Mouse (Mus musculus) midbrain, postnatal 0 days (tissue): ENCODE measurements around the gene Mcur1. TPM values are rescaled to one million over a fixed set of nuclear protein-coding genes. Genes with fewer than 3 reads are reported as not detected.

Experiments used
- ATAC-seq: fragments of 200-750 bp; cut with Nextera tagmentation; 2 replicates; pipeline ENCODE4 v1.8.0; 2017; ENCODE audit warnings: moderate number of reproducible peaks, mild to moderate bottlenecking, moderate TSS enrichment, moderate library complexity; ENCODE audit not compliant: low FRiP score
- DNase-seq: peaks from one replicate; pipeline ENCODE4 v3.0.0-alpha.2; 2015; ENCODE audit warnings: low spot score
- H3K27ac ChIP-seq: fragments of 300-500 bp; sonication (generic); 2 replicates; pipeline ENCODE4 v1.5.1; 2014; ENCODE audit warnings: low read depth, mild to moderate bottlenecking, low read length, mixed read lengths
- H3K27me3 ChIP-seq: fragments of 300-500 bp; sonication (generic); 2 replicates; pipeline ENCODE4 v1.6.1; 2014; ENCODE audit warnings: low read length, control low read depth, mixed read lengths; ENCODE audit not compliant: insufficient read depth
- H3K36me3 ChIP-seq: fragments of 300-500 bp; sonication (generic); 2 replicates; pipeline ENCODE4 v1.6.1; 2014; ENCODE audit warnings: low read length, control low read depth, mixed read lengths; ENCODE audit not compliant: insufficient read depth
- H3K4me1 ChIP-seq: fragments of 300-500 bp; sonication (generic); 2 replicates; pipeline ENCODE4 v1.6.1; 2014; ENCODE audit warnings: mild to moderate bottlenecking, control low read depth, antibody characterized with exemption, low read length, mixed read lengths; ENCODE audit not compliant: insufficient read depth
- H3K4me2 ChIP-seq: fragments of 300-500 bp; sonication (generic); 2 replicates; pipeline ENCODE4 v1.6.1; 2014; ENCODE audit warnings: low read depth, mild to moderate bottlenecking, low read length, mixed read lengths; ENCODE audit not compliant: poor library complexity, severe bottlenecking
- H3K4me3 ChIP-seq: fragments of 300-500 bp; sonication (generic); 2 replicates; pipeline ENCODE4 v1.5.1; 2014; ENCODE audit warnings: low read depth, mild to moderate bottlenecking, low read length, moderate library complexity
- H3K9ac ChIP-seq: fragments of 300-500 bp; sonication (generic); replicated peaks from 2 replicates; pipeline ENCODE4 v1.6.1; 2014; ENCODE audit warnings: mild to moderate bottlenecking, low read length, moderate library complexity, mixed read lengths; ENCODE audit not compliant: poor library complexity, severe bottlenecking
- H3K9me3 ChIP-seq: fragments of 300-500 bp; sonication (generic); 2 replicates; pipeline ENCODE4 v1.6.1; 2016; ENCODE audit warnings: low read length, control low read depth
- CTCF ChIP-seq: IDR thresholded peaks from 2 replicates; pipeline ENCODE4 v1.5.1; 2016; ENCODE audit warnings: antibody characterized with exemption, mild to moderate bottlenecking
- WGBS: fragments of 180-500 bp; shearing (Covaris S2); extraction: QIAGEN DNeasy Blood & Tissue Kit; methylation state at CpG from one replicate; pipeline ENCODE4 v1.1.7; 2014; 5-methylcytosine and 5-hydroxymethylcytosine counted together
- polyA plus RNA-seq: library from polyadenylated mRNA; unstranded; fragments of >200 nt; fragmentation: Nextera tagmentation; extraction: Ambion mirVana; gene quantifications from 2 replicates; pipeline ENCODE4 v1.2.1, GENCODE M21; 2015
- total RNA-seq: library from RNA; depleted of rRNA; stranded (reverse); fragments of >200 nt; gene quantifications from 2 replicates; pipeline ENCODE4 v1.2.3, GENCODE M21; 2014

Mcur1 gene
- total and polyA plus RNA-seq, 2 experiments from 2014 or later = 7.0 to 9.9 TPM

DNA sequence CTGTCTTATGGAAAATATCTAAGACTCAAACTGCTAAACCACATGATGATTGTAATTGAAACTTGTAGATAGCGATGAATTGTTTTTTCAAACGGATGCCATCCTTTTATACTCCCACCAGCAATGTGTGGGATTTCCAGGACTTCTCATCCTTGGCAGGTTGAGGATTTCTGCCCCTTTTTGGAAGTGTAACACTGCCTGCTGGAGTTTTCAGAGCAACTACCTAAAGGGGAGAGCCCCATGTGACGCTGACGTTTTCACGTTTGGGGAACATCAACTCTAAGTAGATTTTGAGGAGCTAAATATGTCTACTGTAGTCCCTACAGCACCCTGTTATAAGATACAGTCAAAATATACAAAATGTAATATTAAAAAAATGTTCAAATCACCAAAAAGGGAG, 2.7 kb upstream of the Mcur1 start:
- Histone ChIP-seq H3K9me3 (no peaks in the 10 kb centered on the region), H3K27me3 (no peaks in the 10 kb centered on the region), H3K9ac (no peak overlapping the region), H3K27ac (no peak overlapping the region), H3K4me1 (peaks cover 4% of the 10 kb centered on the region; the same call in 1 of the 2 replicates), H3K36me3 (no peaks in the 10 kb centered on the region), H3K4me3 (no peak overlapping the region), H3K4me2 (no peak overlapping the region)
- TF ChIP-seq CTCF = no peak
- ATAC-seq (no peak), DNase-seq (no peak)
- WGBS = 90% methylated on average over 5 of the region's 5 CpGs

- H3K9me3 ChIP-seq = no peaks in the 10 kb centered on the region
- peaks cover 4% of the 10 kb centered on the region; the same call in 1 of the 2 replicates for H3K4me1 ChIP-seq
- H3K27me3 ChIP-seq = no peaks in the 10 kb centered on the region
- no peaks in the 10 kb centered on the region for H3K36me3 ChIP-seq
- H3K4me3 ChIP-seq = peak overlapping the region; percentile 73
- peak overlapping the region; percentile 80 for H3K27ac ChIP-seq
- H3K4me2 ChIP-seq = peak overlapping the region; percentile 80
- ATAC-seq (no peak), DNase-seq (no peak)
- H3K9ac ChIP-seq = peak overlapping the region; percentile 65
- TF ChIP-seq CTCF = no peak
- 12% methylated on average over 18 of the region's 18 CpGs for WGBS
Observed at GRCm38 (mm10) chr13:43560458-43561411, 744 bp upstream of the Mcur1 start.

DNA sequence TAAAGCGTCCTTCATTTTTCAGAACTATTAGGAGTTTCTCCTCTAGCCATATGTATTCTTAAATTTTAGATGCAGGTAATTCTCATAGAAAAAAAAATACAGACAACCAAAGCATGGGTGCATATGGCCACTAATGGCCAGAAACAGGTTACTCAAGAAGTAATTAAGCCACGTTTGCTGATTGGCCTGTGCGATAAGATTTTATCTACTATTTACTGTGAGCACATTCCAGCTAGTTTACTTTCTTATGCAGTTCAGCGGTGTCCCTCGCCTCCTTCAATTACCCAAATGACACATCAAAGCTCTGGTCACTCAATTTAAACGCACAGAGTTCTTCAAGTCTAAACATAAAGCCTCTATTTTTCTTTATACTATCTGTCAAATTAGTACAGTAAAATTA, 1.0 kb downstream of the Mcur1 start:
- H3K27me3 ChIP-seq = no peaks in the 10 kb centered on the region
- H3K4me2 ChIP-seq = peak overlapping the region; percentile 80
- no peak overlapping the region for H3K27ac ChIP-seq
- 41% methylated on average over 6 of the region's 6 CpGs for WGBS
- no peaks in the 10 kb centered on the region for H3K36me3 ChIP-seq
- ATAC-seq (no peak), DNase-seq (no peak)
- no peak for TF ChIP-seq CTCF
- no peak overlapping the region; the same call in 1 of the 2 replicates for H3K9ac ChIP-seq
- peaks cover 4% of the 10 kb centered on the region; the same call in 1 of the 2 replicates for H3K4me1 ChIP-seq
- peak overlapping the region; percentile 73 for H3K4me3 ChIP-seq
- no peaks in the 10 kb centered on the region for H3K9me3 ChIP-seq

GRCm38 (mm10) chr13:43558357-43558756, 1.6 kb downstream of the Mcur1 start:
- ATAC-seq (no peak), DNase-seq (no peak)
- peaks cover 4% of the 10 kb centered on the region; the same call in 1 of the 2 replicates for H3K4me1 ChIP-seq
- no peaks in the 10 kb centered on the region for H3K36me3 ChIP-seq
- H3K9ac ChIP-seq = no peak overlapping the region
- no peaks in the 10 kb centered on the region for H3K27me3 ChIP-seq
- H3K4me3 ChIP-seq = no peak overlapping the region; the same call in 1 of the 2 replicates
- 81% methylated on average over 6 of the region's 6 CpGs for WGBS
- no peaks in the 10 kb centered on the region for H3K9me3 ChIP-seq
- H3K27ac ChIP-seq = no peak overlapping the region
- H3K4me2 ChIP-seq = peak overlapping the region; percentile 80; the same call in 1 of the 2 replicates
- TF ChIP-seq CTCF = no peak

- Histone ChIP-seq H3K27ac (no peak overlapping the region), H3K27me3 (no peaks in the 10 kb centered on the region), H3K4me3 (no peak overlapping the region), H3K9ac (no peak overlapping the region), H3K9me3 (no peaks in the 10 kb centered on the region), H3K4me1 (peaks cover 4% of the 10 kb centered on the region; the same call in 1 of the 2 replicates), H3K36me3 (no peaks in the 10 kb centered on the region), H3K4me2 (no peak overlapping the region)
- TF ChIP-seq CTCF = no peak
- DNase-seq (no peak), ATAC-seq (no peak)
- WGBS = 91% methylated on average over 9 of the region's 9 CpGs
Observed at GRCm38 (mm10) chr13:43556913-43557542, 3.0 kb downstream of the Mcur1 start.
